Mouse (Mus musculus) embryonic fibroblast, embryonic 13.5 days (primary cell): ENCODE data around the gene Gna11.

Source experiments
- CTCF ChIP-seq: IDR thresholded peaks from 2 replicates; pipeline ENCODE4 v1.5.1; 2011; ENCODE audit warnings: mild to moderate bottlenecking, control low read depth, low read length, moderate library complexity, borderline replicate concordance; ENCODE audit not compliant: insufficient read depth
- POLR2A ChIP-seq: IDR thresholded peaks from 2 replicates; pipeline ENCODE4 v1.6.1; 2011; ENCODE audit warnings: low read depth, mild to moderate bottlenecking, control low read depth, low read length, moderate library complexity

GRCm38 (mm10) chr10:81572133-81572671 lies 27.2 kb upstream of the Gna11 start:
- TF ChIP-seq CTCF (no peak), POLR2A (no peak)
